Mouse (Mus musculus): ENCODE results near the gene Prkab1.

DNA sequence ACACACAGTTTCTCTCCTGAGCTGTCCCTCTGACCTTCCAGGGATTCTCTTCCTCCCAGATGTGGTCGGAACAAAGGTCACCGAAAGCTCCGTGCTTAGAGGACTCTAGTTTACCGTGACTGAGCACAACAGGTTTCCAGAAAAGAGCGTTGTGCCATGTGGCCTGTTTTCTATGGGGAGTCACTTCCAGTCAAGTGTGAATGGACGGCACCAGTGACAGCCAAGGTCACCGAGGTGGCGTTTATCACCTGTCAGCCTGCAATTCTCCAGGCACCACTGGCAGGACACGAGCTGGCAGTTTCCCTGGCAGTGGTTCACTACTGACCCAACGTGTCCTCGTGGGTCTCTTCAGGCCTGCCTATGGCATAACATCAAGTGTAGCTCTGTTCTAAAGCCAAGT, 4.9 kb downstream of the Prkab1 start:
- TF ChIP-seq CTCF (IDR thresholded peaks at IDR 0.05; ENCODE audit: low read depth, low read length): no peak
- no peak for TF ChIP-seq POLR2A (IDR thresholded peaks at IDR 0.05; ENCODE audit: extremely low read depth, insufficient read depth, low read length)

Data from liver, adult 2 months (tissue).